Mouse (Mus musculus): ENCODE measurements at regions not wholly inside any gene's neighbourhood (a gene's known extent, or its start where the extent isn't known, plus 50 kb on each side); places are given as distances from the start of the nearest gene placed in this dataset.
"Not testable (repeated sequence)": the region's sequence is repeated elsewhere in the genome, so short reads cannot be mapped to it uniquely, and the experiment has no call there.

DNA sequence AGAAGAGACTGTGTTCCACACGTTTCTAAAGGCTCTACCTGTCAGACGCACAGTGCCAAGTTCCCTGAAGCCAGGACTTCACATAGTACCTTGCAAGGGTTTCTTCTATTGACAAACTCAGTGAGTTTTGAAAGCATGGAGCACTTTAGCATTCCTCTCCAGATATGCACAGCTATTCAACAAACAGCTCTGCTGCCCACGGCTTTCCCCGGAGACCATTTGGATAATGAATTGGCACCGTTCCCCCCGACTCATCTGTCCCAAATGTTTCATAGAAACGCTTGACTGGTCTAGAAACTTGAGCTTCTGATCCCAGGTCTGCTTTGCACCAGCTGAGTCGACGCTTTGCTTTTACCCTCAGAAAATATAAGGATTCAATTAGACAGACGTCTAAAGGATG, 162.2 kb upstream of the St6galnac5 start:
- DNase-seq = no peak

DNA sequence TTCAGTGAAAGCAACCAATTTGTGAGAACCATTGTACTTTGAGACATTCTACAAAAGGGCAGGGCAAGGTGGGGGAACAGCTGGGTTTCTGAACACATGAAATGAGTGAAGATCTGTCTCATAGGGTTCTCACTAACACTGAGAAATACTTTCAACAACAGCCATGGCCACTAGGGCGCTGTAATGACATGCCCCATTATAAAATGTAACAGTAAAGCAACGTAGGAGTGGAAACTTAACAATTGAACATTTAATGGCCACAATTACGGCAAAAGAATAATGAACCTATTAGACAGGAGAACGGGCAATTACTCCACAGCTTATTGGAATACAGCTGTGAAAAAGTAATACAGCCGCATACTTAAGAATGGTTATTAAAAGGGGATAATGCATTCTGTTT, 158.9 kb upstream of the St6galnac5 start:
- no peak for DNase-seq

DNA sequence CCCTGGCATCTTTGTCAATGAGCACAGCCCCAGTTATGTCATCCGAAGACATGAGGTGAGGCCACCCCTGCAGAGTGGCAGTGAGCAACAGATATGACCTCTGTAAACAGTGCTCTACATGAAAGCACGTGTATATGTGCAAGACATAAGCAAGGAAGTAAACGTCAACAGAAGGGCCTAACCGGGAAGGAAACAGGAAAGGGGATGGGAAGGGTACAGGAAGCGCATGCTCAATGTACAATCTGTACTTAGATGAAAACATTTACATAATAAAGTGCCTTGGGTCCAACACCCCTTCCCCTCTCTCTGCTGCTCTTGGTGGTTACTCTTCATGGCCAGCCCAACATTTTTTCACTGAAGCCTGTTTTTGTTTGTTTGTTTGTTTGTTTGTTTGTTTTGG, 143.3 kb upstream of the St6galnac5 start:
- no peak for DNase-seq

DNA sequence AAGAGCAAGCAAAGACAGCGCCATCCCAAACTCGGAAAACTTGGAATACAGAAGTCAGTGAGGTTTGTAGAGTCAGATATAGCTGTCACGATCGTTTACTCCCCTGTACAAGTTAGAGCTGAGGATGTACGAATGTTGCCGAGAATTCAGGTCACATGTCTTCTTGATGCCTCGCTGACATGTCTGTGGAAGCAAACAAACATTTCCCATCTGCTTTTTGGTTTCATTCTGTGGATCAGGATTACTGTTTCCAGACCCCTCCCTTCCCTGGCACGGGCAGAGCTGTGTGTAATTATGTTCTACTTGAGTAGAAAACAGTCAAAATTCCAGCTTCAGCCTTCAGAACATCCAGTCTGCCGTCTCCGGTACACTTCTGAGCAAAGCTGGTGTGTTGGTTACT, 139.9 kb upstream of the St6galnac5 start:
- DNase-seq = no peak

DNA sequence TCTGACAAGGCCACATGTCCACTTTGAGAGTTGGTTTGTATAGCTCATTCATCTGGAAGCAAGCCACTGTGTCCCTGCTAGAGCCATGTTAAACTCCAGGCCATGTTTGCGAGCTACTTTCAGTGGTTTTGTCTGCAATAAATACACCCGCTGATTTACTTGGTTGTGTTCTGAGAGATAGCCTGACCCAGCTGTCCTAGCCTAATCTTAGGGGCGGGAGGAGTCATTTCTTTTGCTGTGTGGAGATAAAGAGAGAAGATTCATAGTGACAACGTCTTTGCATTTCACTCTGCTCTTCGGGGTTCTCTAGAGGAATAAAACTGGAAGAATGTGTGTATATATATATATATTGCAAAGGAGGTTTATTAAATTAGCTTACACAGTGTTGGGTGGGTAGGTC, 137.1 kb upstream of the St6galnac5 start:
- DNase-seq = no peak

DNA sequence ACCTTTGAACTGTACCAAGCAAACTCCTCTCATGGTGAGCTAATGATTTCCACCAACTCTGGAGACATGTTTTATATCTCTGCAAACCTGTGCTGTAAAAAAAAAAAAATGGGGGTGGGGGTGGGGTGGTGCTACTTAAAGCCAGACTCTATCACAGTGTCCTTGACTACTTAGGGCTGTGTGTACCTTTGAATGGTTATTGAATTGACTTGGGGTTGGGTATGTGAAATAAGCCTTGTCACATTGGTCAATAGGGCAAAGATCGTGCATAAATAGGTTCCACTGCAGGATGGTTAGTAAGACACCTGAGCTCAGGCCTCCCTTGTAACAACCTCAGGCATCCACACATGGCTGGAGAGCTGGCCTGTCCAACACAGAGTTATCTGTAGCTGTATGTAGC, 136.6 kb upstream of the St6galnac5 start:
- no peak for DNase-seq

DNA sequence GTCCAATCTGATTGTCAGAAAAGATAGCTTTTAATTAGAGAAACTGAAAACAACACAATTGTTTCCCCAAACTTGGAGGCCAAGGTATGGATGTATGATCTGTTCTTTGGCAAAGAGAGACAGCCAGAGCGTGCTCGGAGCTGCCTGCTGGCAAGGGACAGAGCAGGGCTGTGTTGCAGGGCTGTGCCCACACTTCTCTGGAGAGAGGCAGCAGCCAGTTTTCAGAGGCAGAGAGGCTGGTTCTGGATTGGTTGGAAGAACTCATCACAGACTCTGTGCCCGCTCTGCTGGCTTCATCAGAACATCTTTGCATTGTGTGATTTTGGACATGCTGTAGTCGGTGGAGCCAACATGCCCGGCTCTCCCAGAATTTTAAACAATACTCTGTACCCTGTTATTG, 123.5 kb upstream of the St6galnac5 start:
- DNase-seq = peak; percentile 18

DNA sequence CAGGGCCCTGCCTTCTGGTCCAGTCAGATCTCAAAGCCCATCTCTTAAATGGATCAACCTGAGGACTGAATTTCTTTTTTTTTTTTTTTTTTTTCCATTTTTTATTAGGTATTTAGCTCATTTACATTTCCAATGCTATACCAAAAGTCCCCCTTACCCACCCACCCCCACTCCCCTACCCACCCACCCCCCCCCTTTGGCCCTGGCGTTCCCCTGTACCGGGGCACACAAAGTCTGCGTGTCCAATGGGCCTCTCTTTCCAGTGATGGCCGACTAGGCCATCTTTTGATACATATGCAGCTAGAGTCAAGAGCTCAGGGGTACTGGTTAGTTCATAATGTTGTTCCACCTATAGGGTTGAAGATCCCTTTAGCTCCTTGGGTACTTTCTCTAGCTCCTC, 108.5 kb upstream of the St6galnac5 start:
- not testable (repeated sequence) for DNase-seq

DNA sequence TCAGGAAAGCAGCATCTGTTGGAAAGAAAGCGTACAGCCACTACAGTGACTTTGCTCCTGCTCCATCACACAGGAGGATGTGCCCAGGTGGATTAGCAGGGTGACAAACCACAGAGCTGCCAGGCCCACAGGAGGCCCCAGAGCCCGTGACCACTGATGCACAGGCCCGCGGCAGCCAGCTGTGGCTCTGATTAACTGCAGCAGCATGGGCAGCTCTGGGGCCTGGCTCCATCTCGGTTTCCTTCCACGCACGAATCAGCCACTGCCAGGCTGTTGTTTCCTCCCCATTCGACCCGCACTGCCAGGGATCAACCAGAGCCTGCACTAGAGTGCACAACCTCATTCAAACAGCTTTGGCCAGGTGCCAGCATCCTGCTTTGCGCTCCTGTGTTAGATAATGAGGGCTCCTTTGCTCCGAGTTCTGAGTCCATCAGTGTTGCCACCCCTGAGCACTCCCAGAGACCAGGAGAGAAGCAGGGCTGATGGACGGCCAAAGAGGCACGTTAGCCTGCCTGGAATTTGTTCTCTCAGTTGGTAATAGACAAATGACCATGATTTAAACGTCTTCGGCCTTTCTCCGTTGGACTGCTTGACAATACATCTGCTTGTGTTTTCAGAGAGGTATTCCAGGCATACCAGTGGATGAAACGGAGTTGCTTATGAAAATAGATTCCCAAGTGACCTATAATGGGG, 103.2 kb upstream of the St6galnac5 start:
- DNase-seq = peak; percentile 46

DNA sequence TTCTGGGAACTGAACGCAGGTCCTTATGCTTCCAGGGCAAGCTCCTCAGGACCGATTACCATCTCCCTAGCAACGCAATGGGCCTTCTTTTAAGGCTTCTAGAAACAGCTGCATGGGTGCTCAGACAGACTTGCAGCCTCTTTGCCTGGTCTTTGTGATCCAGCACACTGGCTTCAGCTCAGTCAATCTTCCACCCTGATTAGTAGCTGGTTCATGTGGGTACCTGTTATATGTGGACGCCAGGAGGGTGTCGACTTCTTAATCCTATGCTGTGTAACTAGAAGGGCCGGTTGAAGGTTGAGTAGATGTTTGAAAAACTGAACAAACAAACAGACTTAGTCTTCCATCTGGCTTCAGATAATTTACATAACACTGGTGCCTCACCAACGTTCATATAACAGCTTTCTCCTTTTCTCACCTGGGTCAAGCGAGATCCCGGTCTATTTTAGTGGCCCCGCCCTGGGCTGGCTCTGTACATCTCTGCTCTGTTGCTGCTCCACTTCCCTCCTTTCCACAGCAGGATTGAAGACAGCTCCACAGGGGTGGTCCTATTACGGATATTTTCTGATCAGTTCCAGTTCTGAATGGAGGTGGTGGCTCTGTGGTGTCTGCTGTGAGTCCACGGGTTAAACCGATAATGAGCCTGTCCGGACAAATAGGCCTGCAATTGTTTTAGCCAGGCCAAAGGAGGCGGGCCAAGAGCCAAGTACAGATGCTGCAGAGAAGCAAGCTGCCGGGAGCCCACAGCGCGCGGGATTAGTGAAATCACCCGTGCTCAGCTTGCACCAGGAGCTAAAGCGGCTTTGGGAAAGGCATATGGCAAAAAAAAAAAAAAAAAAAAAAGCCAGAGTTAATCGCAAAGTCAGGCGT, 102.4 kb upstream of the St6galnac5 start:
- peak; percentile 36 for DNase-seq

DNA sequence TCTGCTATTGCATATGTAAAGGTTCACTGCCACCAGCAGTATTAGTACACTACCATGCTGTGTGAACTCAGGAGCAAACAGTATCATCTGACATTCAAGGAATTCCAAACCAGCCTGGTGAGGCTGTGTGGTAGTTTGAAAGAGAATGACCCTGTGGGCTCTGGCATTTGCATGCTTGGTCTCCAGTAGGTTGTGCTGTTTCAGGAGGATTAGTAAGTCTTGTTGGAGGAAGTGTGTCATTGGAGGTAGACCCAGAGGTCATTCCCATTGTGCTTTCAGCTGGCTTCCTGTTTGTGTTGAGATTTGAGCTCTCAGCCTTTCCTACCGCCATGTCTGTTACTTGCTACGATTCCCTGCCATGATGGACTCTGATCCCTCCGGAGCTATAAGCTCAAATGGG, 98.3 kb upstream of the St6galnac5 start:
- DNase-seq = no peak

DNA sequence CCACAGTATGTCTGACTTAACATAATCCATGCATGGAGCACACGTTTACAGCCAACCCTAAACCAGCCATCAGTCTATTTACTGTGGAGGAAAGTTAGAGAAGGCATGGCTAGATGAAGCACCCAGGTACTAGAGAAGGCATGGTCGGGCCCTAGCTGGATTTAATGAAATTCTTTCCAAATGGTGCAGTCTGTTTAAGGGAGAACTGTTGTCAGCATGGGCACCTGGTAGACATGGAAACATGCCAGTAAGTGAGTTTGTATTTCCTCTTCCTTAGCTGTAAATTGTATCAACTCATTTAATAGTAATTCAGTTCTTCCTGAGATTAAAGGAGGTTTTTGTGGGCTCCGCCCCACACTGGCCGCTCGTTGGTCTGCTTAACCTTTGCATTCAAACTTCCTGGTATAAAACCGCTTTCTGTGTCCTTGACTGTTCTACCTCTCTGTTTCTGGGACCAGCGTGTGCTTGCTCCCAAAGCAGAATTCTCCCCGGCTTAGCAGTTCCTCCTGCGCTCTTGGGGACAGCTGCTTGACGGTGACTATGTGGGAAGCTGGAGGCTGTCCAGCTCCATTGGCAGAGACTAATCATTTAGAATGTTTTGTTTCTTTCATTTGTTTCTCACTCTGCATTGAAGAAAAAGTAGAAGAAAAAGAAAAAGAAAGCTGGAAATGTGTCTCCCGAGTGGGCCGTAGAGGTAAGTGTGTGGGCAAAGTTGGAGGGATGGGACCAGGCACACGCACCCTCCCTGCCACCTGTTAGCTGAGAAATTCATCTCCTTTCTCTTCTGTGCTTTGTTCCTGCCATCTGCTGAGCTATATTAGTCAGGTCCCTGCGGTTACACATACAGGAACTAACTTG, 96.0 kb upstream of the St6galnac5 start:
- DNase-seq = peak; percentile 85

DNA sequence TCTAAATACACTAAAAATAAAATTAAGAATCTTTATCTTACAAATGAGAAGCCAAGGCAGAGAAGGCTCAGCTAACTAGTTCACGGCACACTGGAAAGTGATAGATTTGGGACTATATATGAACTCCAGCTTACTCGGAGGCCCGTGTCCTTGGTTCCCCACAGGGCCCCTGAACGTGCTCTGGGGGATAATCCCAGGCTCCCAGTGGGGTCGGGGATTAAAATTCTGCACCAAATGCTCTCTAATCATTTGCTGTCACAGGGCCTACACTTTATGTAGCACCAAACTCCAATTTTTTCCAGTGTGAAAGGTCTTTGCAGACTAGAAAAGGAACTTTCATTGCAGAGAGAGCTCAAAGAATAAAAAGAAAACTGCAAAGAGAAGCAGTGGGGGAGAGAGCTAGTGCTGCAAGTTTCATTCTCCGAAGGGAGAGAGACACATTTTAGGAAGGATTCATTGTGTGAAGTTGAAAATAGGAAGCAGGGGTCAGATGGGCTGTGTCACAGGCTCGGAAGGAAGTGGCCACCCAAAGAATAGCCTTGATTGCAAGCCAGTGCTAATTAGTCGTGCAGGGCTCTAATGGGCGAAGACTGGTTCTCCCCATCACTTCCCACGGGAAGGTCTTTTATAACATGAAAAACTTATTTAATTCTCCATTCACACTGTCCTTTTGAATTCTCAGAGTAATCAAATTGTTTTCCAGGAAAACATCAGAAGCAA, 90.3 kb upstream of the St6galnac5 start:
- no peak for DNase-seq

DNA sequence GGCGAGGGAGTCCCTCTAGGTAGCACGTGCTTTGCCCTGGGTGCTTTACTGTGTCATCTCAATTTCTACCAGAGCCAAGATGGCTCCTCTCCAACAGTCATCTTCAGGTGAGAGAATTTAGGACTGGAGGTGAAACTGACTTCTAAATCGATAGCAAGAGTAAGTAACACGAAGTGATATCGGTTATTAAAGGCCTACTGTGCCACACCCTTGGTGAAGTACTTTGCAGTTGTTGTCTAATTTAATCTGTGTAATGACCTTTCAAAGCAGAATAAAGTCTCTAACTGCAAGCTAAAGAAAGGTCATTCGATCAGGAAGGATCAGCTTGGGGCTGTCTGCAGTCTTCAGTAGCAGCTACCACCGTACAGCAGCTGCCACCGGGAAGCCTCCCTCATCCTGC, 89.5 kb upstream of the St6galnac5 start:
- DNase-seq = no peak

DNA sequence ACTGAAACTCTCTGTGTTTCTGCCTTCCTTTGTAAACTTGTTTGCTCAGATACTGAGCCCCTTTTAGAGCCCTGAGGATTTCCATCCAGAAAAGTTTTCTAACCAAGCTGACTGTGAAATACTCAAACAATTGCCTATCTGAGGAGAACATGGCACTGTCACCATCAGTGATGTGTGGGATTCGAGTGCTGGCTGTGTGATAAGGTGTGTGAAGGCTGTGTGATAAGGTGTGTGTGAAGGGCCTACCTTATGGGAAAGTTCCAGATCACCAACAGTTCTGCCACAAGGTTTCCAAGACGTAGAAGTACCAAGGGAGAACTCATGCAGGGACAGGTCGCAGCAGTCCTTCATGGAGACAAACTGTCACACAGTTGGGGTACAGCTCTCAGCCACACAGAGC, 89.1 kb upstream of the St6galnac5 start:
- DNase-seq = no peak

DNA sequence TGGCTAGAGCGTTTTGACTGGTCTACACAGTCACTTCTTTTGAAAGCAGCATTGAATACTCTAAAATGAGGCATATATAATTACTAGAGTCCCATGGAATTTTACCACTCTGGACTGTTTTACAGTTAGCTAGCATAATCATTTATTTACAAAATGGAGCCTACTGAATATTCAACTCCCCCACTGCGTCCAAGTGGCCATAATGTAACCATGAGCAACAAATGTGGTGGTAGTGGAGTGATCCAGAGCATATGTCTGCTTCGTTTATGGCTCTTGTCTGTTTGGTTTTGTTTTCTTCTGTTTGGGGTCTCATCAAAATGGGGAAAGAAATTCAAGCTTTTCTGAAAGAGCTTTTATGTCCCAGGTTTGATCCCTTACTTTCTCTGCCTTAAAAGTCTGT, 83.8 kb upstream of the St6galnac5 start:
- DNase-seq = no peak

DNA sequence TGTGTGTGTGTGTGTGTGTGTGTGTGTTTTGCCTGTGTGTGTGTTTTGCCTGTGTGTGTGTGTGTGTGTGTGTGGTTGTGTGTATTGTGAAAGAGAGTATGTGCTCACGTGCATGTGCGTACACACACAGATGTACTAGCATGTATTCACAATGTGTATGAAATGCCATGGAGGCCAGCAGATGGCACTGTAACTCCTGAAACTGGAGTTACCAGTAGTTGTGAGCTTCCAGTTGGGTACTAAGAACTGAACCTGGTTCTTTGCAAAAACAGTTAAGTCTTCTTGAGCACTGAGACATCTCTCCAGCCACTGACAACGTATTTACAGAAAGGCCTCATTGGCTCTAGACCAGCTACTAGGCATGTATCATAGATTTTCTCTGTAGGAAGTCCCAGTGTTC, 71.1 kb upstream of the St6galnac5 start:
- DNase-seq = no peak

DNA sequence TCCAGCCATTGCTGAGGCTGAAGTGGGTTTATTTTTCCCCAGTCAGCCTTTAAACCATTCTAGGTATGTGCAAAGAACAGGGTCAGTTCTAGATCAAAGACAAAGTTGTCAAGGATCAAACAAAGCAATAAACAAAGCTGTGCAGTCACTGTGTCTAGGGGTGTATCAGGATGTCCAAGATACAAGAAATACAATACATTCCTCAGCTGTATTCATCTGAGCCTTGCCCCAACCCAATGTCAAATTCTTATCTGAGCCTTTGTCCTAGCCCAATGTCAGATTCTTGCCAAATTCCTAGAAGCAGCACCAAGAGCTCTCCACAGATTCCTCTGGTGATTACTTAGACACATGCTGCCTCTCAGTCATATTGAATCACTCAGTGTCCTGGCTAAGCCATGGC, 69.5 kb upstream of the St6galnac5 start:
- DNase-seq = no peak

DNA sequence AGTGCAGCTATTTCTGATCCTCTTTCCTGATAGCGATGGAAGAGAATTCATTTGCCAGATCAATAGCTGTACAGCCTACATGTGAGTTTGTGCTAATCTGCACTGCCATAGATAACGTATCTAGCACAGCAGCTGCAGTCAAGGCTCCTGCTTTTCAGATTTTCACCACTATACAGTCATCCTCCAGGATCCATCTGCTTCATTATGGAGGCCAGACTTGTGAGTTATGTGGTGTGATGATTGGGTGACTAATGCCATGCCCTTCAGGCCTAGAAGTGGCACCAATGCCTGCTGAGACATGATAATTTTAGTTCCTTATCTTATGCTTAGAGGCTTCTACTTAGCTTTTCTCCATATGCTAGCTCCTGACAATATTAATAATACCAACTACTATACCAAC, 63.3 kb upstream of the St6galnac5 start:
- DNase-seq = no peak

DNA sequence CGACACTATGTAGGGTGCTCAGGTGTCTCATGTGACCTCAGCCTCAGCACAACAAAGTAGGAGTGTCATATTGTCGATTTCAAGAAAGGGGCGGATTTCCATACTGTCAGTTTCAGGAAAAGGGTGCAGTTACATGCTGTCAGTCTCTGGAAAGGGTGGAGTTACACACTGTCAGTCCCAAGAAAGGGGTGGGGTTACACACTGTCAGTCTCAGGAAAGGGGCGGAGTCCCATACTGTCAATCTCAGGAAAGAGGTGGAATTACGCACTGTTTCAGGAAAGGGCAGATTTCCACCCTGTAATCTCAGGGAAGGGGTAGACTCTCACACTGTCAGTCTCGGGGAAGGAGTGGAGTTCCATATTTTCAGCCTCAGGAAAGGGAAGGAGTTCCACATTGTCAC, 51.9 kb upstream of the St6galnac5 start:
- no peak for DNase-seq
